Mouse (Mus musculus) induced T-regulatory cell, adult 2 months (primary cell): ENCODE data around the gene Clec16a.
A peak's percentile ranks its signal among the peaks of the same experiment; 100 is the strongest.

ENCODE experiments used
- DNase-seq: peaks from one replicate; pipeline ENCODE4 v3.0.0-alpha.2; 2012; ENCODE audit warnings: low read depth

Clec16a gene

DNA sequence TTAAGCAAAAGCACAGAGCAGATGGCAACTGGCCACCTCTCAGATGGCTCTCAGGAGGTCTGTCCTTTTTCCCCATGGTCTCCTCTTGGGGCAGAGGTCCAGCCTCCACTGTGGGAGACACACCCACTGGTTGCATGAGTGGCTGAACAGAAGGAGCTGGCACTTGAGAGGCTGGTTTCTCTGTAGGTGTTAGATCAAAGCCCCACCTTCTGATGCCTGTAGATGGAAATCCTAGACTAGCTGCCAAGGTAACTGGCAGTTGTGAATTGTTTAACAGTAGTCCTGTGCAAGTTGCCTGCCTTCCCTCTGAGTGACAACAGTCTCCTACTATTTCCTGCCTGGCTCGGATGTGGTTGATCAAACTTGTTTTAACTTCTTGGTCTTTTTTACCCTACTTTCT, 40.0 kb downstream of the Clec16a start:
- DNase-seq, result peak; percentile 66

GRCm38 (mm10) chr16:10586546-10586945, 41.4 kb downstream of the Clec16a start:
- DNase-seq, result peak; percentile 72

DNA sequence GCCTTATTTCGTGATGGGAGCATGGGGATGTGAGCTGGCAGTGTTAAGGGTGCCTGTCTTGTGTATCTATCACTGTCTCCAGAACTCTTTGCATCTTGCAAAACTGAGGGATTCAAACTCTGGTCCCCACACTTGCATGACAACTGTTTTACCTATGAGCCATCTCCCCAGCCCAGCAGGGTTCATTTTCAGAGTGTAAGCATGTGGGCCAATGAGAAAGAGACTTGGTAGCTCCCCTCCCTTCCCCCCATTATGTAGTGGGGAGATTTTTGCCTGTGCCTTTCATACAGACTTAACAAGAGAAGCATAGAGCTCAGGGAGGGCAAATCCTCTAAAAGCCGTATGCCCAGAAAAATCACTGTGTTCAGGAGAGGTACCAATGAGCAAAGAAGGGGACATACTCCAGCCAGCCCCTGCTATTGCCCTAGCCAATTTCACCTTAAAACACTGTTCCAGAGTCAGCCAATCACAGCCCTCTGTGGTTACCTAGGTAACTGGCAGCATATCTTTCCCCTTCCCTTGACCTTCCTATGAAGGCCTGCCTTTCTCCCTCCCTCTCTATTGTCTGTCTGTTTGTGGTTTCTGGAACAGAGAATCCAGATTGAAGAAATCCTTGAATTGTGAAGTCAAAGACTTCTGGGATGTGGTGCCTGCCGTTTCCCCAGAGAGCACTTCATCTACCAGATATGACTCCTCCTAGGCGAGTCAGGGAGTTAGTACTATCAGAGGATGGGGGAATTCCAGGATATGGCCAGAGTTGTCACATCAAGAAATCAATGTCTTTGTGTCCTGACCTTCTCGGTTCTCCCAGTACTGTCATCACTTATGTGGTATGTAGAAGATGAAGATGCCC, 55.0 kb downstream of the Clec16a start:
- DNase-seq, result no peak

DNA sequence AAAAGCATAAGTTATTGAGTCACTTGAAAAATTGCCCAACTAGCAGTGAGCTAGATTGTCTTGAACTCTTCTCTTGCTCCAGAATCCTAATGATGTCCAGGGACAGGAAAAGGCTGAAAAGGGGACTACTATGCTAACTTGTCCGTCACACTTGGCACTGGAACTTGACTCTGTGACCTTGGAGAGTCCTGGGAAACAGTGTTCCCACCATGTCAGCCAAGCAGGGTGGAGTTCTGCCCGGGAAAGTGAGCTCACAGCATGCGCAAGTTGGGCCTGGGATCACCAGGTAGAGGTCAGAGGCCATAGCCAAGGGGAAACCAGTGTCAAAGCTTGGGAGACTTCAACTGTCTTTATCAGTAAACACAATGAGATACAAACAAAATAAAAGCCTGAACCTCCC, 62.7 kb downstream of the Clec16a start:
- DNase-seq, result no peak

DNA sequence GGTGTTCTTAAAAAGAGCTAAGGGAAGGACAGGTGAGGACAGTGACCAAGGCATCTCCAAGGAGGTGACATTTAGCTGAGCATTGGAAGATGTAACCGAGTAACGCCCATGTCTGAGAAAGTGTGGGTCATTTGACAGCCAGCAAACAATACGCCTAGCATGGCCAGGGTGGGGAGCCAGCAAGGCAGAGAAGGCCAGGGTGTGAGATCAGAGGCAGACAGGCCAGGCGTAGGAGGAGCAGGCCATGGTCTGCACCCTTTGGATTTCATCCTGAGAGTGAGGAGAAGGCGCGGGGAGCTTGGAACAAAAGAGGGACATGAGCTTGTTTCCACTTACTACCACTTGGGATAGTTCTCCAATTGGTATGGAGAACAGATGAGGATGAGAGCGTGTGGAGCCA, 64.8 kb downstream of the Clec16a start:
- DNase-seq, result no peak

DNA sequence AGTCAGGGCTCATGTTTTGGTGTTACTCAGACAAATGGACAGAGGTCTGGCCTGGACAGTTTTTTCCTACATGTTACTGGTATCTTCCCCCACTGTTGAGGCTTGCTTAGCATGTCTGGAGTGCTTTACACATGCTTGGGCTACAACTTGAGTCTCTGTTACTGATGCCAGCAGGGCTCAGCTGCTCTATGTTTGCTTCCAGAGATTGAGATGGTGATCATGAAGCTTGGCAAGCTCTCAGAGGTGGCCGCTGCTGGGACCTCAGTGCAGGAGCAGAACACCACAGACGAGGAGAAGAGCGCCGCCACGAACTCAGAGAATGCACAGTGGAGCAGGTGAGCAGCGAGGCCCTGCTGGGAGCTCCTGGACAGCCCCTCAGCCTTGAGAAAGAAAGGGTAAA, 65.7 kb downstream of the Clec16a start:
- DNase-seq, result no peak

DNA sequence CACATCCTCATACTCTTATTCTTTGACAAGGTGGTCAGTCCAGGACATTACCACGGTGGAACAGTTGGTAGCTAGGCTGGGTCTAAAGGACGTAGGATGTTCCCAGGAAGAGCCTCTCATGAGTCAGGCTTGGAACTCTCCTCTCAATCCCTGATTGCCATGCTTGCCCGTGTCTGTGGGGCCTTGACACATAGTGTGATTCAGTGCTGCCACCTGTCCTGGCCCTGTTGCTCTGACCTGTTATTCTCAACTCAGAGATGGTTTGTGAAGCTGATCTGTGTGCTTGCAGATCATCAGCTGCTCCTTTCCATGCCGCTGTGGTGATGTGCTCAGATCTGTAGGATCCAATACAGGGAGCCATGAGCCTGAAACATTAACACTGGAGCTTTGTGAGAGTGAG, 66.2 kb downstream of the Clec16a start:
- no peak for DNase-seq

DNA sequence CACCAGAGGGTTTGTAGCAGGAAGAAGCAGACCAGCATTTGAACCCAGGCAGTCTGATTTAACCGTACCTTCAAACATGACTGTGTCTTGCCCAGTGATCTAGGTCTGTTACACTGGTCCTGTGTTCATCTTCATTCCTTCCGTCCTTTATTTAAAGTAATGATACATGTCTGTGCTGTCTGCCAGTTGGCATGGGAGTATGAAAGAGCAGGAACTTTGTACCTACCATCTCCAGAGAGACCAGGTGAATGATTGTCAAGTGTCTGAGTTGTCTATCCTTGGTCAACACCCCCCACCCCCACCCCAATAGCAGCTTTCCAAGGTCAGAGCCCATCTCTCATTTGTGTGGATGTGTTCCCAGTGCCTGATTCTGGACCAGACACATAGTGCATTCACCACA, 68.9 kb downstream of the Clec16a start:
- no peak for DNase-seq

DNA sequence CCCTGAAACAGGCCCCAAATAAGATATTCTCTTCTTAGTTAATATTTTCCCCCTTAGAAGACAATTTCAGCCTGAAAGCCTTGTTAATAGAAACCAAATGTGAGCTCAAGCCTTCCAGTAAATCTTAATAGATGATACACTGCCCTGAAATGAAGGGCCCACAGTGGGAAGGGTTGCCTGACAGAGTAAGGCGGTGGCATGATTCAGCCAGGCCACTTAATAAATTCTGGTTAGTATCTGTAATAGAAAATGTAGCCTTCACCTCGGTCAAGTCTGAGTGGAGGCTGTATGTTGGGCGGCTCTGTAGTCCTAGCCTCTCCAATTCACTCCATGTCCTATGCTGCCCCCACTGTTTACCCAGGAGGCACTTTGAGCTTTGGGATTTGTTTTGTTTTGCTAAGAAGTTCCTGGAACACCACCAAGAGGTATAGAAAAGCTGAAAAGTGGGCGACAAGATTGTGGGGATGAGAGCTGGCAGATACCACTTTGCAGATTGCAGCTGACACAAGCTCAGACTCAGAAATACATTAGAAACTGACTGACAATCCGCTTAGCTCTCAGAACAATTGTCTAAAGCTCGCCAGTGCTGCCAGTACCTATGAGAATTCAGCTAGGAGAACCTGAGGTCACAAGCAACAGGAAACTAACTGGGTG, 75.9 kb downstream of the Clec16a start:
- no peak for DNase-seq

GRCm38 (mm10) chr16:10621710-10622109, 76.6 kb downstream of the Clec16a start:
- no peak for DNase-seq

DNA sequence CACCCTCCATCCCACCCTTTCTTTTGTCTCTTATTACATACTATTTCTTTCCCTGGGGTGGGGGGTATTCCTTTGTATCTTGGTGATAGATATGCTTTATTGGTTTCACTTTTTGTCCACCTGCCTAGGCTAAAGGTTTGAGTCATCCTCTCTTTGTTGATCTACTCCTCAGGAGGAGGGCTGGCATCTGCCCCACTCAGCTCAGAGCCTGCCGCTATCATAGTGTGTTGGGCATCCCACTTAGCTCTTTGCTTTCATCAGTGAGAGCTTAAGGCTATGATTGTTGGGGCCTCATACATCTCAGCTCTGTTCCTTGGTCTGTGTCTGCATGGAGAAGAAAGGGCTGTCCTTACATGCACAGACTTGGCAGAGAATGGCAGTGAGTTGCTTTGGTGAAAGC, 81.0 kb downstream of the Clec16a start:
- no peak for DNase-seq

- DNase-seq, result no peak
Measured at GRCm38 (mm10) chr16:10627136-10627668, 82.1 kb downstream of the Clec16a start.

DNA sequence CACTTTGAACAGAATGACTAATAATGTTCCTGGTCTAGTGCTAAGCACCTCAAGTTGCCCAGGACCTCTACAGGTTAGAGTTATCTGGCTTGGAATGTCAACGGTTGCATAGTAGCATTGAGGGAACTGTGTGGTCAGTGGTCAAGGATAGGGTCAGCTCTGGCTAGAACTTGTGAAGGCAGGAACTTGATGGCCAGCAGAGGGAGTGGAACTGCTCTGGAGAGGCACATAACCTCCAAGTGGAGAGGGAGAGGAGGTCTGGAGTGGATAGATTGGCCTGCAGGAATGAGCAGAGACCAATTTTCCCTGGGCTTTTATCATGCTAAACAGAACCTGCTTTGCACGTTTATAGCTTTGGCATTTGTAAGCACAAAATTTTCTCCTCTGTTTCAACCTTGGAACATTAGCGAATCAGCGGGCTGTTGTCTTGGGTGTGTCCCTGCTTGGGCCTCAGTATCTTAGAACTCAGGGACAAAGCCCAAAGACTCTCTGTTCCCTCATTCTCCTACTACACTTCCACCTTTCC, 83.0 kb downstream of the Clec16a start:
- no peak for DNase-seq

- no peak for DNase-seq
Measured at GRCm38 (mm10) chr16:10628960-10629359, 83.8 kb downstream of the Clec16a start.

DNA sequence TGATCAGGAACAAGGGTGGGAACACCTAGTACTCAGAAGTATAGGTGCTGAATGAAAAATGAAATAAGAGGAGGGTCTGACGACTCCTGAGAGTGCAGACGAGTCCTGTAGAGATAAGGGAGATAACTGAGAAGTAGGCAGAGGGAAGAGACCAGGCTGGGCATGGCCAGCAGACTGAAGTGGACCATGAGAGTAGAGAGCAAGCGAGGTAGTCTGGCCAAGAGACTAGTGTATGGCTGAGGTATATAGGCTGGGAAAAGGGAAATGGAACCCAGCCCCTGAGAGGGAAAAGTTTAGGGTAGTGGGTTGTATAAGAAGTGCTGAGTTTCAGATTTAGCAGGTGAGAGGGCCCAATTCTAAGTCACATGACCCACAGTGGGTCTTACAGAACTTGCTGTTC, 84.2 kb downstream of the Clec16a start:
- DNase-seq, result no peak

DNA sequence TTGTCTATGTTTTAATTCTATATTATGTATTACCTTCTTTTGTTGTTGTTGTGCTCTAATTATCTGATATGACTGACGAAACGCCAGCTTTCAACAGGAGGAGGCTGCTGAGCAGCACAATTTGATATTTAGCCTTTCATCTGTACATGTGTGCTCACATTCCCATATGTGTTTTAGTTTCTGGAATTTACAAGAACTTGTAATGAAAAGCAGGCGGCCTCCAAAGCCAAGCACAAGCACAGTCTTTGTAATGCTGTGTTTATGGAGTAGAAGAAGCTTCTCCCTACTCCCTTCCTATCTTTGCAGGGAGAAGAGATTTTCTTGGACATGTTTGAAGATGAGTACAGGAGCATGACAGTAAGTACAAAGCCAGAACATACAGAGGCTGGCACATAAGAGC, 89.8 kb downstream of the Clec16a start:
- DNase-seq, result no peak

- no peak for DNase-seq
Measured at GRCm38 (mm10) chr16:10637898-10638297, 92.8 kb downstream of the Clec16a start.

DNA sequence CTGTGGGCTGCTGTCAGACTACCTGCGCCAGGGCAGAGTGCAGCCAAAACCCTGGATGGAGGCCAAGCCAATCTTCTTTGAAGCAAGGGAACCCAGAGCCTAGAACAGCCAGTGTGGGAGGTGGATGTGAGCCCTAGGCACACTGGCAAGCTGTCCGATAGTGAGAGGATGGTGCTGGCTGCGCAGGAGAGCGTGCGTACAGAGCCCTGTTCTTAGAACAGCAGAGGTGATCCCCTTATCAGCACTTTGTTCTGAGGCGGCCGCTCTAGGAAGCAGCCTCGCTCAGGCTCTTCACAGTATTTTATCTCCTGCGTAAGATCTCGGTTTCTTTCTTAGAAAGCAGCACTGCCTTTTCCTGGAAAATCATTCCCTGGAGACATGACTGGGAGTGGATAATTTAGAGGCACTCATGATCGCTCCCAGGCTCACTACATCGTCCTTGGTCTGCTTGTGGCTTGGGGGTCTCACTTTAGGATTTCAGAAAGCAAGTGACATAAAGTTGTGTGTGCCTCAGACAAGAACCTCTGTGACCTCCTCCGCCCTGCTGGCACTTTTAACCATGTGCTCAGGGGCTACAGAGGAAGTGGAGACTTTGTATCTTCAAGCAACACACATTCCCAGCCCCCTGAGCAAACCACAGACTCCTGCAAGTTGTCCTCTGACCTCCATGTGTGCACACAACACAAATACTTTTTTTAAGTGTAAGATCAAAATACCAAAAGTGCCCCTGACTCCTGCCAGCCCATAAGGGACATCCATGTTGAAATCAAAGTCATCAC, 94.2 kb downstream of the Clec16a start:
- peak; percentile 67 for DNase-seq

- DNase-seq, result peak; percentile 92
Measured at GRCm38 (mm10) chr16:10640041-10640440, 94.9 kb downstream of the Clec16a start.

DNA sequence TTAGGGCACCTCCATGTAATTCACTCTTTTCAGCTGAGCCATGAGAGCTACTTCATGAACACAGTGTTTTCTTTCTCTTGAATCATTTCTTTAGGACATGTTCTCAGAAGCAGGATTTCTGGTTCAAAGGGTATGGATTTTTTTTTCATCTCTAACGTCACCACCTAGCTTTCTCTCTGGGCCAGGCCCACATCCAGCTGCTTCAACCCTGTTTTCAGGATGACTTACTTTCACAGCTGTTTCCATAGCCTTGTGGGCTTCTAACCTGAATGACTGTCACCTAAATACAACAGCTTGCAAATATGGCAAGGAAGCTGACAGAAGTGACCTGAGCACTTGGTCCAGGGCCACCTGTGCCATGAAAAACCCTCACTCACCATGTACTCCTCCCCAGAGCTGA, 96.0 kb downstream of the Clec16a start:
- DNase-seq, result no peak

- DNase-seq, result no peak
Measured at GRCm38 (mm10) chr16:10642857-10643633, 97.9 kb downstream of the Clec16a start.

- DNase-seq, result no peak
Measured at GRCm38 (mm10) chr16:10644238-10644637, 99.1 kb downstream of the Clec16a start.
